Mouse (Mus musculus) heart, adult 8-10 months (tissue): ENCODE measurements around the gene Yipf7. TPM values are rescaled to one million over a fixed set of nuclear protein-coding genes. Genes with fewer than 3 reads are reported as not detected.

ENCODE experiments used
- DNase-seq: peaks from one replicate; pipeline ENCODE4 v3.0.0; 2022; ENCODE audit warnings: low spot score
- total RNA-seq, 4 experiments: library from RNA; stranded (reverse); gene quantifications; 2 replicates each; pipeline ENCODE4 v1.2.4; 2022

The Yipf7 gene
- 100 to 1,000 TPM; 169 to 207 (median 175) TPM for total RNA-seq

DNA sequence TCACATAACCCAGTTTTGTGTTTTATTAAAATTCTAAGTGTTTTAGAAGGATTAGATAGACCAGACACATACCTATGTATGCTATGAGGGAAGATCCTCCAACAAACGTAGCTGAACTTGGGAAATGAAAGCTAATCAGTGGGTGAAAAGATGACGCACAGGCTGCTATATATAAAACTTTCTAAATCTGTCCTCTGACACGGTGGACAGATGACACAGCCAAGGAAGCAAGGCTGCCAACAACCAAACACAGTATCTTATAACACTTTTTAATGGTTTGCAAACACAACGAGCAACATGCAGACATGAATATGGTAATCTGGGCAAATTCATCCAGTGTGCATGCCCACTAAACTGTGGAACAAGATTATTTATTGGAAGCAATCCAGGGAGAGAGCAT is at the start of gene Yipf7:
Gene Yipf7, minus strand, starts transcription at position 160 of the 400 bp plus-strand sequence.
- DNase-seq, result peak; percentile 35

DNA sequence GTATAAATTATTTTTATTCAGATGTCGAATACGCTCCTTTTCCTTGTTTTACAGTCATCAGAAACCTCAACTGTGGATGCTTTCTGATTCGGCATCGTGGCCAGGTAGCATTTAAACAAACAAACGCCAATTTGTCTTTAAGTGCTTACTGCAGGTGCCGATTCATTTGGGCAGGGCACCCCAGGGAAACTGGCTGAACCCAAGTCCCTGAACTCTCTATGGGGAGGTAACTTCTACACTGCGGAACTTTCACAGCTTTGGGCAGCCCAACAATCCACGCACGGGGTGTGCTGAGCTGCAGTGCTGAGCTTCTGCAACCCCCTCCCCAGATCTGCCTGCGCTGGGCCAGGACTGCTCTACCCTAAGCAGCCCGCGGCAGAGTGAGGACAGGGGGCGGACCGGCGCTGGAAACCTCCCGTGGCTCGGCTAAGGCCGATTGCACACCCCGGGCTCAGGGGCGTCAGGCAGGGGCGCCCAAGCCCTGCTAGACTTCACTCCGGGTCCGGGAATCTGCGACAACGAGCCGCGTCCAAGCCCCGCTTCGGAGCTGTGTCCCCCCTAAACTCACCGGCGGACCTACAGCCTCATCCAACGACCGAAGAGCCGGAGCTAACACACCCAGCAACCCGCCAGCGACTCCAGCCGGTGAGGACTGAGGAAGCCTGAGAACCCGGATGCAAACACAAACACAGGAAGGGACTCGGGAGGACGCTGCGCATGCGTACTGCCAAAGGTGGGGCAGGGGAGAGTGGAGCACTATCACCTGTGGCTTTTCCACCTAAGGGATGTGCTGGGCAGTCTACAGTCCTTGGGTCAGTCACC is 49.4 kb upstream of the Yipf7 start, which contains the start of gene Gnpda2:
Gene Gnpda2, minus strand, starts transcription at position 701 of the 822 bp plus-strand sequence.
- DNase-seq, result peak; percentile 86

DNA sequence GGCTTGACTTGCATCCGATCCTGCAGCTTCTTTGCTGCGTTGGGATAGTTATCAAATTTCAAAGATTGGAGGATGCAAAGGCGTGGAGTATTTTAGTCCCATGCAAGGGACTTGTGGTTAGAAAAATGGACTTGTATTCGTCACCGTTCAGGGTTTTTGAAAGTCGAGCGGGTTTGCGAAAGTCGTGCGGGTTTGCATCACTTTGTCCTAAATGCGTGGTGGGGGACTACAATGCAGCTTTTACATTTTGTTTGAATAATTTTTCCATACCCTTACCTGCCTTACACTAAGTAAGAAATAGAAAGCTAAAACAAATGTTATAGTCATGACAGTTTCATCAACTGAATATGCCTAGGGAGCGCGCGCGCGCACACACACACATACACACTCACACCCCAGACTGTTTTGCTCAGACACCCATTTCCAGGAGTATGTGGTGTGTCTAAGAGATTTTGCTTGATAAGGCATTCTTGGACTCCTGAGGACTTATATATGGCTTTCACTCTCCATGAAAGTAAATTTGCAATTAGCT is 15.0 kb upstream of the Yipf7 start:
- DNase-seq, result peak; percentile 1

DNA sequence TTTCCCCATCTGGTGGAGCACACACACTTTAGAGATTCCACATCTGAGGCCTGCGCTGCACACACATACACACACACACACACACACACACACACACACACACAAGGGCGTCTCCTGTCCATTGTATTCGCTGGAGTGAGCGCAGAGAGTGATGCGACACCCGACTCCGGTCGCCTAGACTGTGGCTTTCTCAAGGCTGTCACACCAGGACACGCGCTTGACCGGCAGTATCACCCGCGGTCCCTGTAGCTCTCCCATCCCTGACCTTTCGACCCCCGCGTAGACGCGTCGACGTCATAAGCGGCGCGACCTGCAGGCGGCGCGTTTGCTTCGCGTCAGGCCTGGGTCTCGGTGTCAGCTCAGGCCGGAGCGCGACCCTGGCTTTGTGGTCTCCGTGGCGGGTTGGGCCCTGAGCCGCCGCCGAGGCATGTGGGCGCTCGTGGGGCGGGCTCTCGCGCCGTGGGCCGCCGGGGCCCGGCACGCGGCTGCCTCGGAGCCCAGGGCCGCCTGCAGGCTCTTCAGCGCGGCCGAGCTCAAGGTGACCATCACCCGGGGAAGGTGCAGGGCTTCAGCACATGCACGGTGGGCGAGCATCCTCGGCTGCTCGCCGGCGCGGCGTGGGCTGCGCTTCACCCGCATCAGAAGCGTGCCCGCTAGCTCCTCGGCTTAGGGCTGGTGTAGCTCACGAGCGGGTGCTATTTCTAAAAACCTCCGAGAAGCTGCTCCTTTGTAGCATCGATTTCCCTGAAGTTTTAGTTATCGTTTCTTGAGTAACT is 14.4 kb upstream of the Yipf7 start, which contains the start of gene Guf1:
Gene Guf1, plus strand, starts transcription at position 296 of the 776 bp plus-strand sequence.
- peak; percentile 94 for DNase-seq

DNA sequence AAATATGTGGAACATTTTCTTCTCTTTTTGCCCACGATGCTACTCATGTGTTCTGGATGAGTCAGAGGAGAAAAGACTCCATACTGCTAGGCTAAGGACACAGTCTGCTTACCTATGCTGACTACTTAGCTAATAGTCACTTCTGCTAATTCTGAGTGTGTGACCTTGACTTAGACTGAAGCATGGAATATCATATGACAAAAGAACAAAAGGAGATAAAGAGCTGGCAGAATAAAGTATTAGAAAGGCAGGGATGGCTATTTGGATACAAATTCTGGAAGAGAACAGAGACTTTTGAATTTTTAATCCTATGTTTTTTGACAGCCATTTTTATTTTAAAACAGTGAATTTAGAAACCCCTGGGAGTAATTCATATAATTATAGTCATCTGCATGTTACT is 768 bp downstream of the Yipf7 start:
- DNase-seq, result no peak

DNA sequence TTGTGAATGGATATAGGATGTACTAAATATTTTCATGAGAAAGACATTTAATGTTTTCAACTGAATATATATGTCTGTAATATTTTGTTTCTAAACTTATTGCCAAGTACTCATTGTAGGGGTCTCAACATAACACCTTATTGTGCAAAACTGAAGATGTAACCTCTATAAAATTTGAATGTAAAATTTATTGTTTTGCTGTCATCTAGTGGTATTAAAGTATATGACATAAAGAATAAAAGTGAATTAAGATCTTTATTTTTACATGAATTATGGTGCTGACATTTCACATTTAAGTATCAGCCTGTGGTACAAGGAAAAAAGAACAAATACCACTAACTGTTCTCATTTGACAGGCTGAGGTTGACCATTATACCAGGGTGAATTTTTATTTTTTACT is 18.5 kb downstream of the Yipf7 start:
- no peak for DNase-seq

DNA sequence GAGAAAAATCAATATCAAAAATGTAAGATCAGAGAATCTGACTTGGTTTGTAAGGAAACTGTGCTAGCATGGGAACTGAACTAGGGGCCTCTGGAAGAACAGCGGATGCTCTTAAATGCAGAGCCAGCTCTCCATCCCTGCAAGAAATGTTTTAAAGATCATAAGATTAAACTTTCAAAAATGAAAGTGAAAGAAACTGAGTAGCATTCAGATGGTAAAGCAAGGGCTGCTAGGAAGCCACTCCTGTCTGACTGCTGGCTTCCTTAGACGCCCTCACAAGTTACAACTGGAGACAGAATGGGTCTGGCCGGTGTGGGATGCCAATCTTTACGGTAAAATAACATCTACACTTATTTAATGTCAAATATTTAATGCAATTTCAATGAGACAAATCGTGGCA is 20.4 kb downstream of the Yipf7 start:
- no peak for DNase-seq

DNA sequence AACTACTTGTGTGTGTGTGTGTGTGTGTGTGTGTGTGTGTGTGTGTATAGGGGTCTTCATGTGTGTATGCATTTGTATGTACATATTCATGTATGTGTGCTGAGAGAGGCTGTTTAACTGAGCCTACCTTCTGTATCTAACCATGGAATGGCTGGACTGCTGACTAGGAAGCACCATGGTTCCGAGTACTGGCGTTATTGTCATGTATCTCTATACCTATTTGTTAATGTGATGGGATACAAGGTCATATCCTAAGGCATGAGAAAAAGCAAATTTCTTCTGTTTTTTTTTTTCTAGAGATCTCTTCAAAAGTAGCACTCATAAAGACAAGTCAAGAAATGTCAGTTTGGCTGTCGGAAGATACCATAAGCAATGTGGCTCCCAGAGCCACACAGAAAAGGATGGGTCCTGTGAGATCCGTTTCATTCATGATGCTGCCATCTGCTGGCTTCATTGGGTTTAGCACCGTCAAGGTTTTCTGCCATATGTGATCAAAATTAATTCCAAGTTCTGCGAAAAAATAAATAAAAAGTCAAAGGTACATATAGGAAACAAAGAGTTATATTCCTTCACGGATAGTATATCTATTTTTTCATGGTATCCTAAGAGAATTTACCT is 21.7 kb downstream of the Yipf7 start:
- peak; percentile 23 for DNase-seq

DNA sequence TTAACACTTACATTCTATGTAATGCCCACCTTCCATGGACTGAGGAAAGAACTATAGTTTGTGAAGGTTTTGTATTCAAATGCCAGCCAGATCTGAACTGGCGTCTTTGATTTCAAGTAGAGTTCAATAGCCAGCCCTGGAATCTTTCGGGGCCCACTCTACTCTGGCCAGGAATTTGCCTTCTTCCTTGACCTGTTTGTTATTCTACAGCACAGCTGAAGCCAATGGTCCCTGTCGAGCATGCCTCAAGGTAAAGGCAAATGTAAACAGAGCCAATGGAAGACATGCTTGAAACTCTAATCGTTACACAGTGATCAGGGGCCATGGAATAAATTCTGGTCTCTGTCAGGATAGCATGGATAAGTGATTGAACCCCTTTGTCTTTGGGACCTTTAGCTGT is 30.2 kb downstream of the Yipf7 start:
- DNase-seq, result no peak

DNA sequence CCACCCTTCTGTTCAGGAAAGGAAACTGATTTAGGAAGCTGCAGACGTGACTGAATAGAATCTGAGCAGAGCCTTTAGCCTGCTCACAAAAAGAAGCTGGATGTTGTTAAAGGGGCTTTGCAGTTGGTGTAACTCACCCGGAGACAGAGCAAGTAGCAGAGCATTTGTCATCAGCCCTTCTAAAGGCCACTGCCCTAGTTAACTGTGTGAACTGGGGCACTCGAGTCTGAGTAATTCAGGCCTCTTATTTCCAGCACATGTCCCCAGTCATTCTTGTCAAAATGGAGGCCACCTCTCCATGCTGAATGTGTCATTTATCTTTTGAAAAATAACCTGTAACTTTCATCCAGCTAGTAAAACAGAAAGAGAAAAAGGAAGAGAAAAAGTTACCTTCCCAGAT is 30.8 kb downstream of the Yipf7 start:
- DNase-seq, result no peak

DNA sequence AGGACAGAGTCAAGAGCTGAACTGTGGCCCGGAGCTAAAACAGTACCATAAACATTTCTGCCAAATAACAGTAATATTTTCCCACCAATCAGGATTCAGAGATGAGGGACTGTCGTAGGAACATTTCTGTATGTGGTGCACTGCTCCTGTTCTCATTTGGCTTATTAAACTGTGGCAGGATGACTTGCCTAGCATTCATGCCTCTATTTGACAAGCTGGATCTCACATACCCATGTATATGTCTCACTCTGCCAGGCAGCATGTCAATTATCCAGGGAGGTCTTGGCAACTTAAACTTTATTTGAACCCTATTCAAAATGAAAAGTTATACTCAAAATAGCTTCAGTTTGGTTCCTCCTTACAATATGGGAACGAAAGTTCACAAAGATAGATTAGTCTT is 35.4 kb downstream of the Yipf7 start:
- DNase-seq, result no peak

DNA sequence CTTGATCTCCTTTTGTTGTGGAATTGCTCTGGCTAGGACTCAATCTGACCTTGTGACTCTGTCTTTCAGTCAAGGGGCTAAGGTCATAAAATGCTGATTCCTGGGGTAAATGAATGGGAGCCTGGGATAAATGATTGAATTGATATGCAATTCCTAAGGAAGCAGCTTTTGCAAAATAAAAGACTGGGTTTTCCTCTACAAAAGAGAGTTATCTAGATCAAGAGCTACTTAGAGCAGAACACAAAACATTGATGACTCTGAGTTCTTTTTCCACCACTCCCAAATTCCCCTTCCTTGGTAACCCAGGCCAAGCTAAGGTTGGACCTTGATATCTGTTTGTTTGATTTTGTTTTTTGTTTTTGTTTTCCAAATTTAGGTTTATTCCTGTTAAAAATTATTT is 53.4 kb downstream of the Yipf7 start:
- no peak for DNase-seq

DNA sequence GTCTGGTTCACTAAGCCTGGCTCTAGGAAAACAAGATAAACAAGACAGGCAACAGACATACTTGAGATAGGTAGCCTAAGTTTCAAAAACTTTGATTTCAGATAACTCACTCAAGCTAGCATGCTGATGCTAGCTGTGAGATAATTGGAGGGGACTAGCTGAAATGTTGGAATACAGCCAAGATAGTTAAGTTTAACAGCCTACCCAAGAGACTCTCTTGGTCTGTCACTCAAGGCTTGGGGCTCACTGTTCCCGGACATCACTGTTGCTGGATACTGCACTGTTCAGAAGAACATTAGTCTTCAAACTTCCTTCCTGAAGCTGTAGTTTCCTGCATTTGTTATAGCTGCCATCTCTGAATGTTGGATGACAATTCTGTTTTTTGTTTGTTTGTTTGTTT is 74.9 kb downstream of the Yipf7 start:
- DNase-seq, result no peak

Other genes starting within 250 kb of the Yipf7 start
- 1 to 10 TPM in 2 of 4 experiments, under 1 TPM in 2; 0.92 to 1.1 (median 0.98) TPM for gene Kctd8, start 201.0 kb downstream of the Yipf7 start, total RNA-seq
- 10 to 100 TPM; 24.3 to 29.7 (median 28.2) TPM for gene Guf1, start 14.3 kb upstream of the Yipf7 start, total RNA-seq
- gene Gnpda2, start 49.7 kb upstream of the Yipf7 start, total RNA-seq, result 10 to 100 TPM in 3 of 4 experiments, 1 to 10 TPM in 1; 9.5 to 13.6 (median 10.6) TPM